Comparison of ENCODE assay signal across 12 mouse cellular contexts in the genomic region with DNA sequence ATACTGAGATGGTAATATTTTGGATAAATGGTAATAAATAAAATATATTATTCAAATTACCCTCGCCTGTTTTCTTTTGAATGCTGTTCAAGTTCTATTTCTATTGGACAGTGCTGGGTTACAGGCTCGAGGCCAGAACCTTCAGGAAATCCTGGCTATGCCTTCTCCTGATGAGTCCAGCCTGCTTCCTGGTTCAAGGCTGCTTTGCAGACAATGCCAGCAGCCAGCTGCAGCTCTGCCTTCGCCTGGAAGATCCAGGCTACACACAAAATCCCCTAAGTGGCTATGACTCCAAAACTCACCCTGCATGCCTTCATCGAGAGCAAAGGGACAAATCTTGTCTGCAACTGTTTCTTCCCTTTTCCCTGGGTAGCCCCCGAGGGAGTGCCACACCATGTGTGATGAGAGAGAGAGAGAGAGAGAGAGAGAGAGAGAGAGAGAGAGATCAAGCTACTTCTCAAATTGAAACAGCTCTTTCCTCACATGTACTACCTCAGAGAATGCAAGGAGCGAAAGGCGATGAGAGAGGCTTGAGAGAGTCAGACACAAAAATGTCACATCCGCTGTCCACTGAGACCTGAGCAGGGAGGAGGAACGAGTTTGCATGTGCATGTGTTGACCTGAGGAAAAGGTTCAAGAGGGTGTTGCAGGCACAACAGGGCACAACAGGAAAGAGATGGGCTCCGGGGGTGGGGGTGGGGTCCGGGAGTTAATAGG.
A peak's percentile ranks its signal among the peaks of the same experiment; 100 is the strongest.
DNase-seq lines count a peak whose midpoint lies in the region; ATAC-seq lines count a peak whose summit lies in the region.
"Had no signal": no experiment of that assay in that cellular context is flagged by ENCODE, and none has a peak within 500 bp of the region (broad histone marks: within the 10 kb centered on the region; RNA-seq: fewer than 3 reads in every experiment).

No protein-coding gene starts in this region.

- WGBS in kidney, embryonic 15.5 days = 61% methylated on average over 10 of the region's 11 CpGs

- H3K27ac ChIP-seq in kidney, embryonic 15.5 days = peak overlapping the region; percentile 13; the same call in 1 of the 2 replicates
- H3K27ac ChIP-seq: layer of hippocampus, adult 2 months; liver, embryonic 14.5 days; neural tube, embryonic 13.5 days had no signal

- 0 out of 2 replicates have a peak, but pooled peaks cover 4% of the 10 kb centered on the region for H3K4me1 ChIP-seq in kidney, embryonic 15.5 days

- DNase-seq in adrenal gland, adult (ENCODE audit: inconsistent age in 2 of 2, low spot score in 1 of 2) = peak; percentile 34 to 70
- DNase-seq in adrenal gland, adult 18-20 months (ENCODE audit: low spot score in 2 of 2) = no peak
- DNase-seq in 3T3-L1 (ENCODE audit: low read depth, low spot score) = peak; percentile 42
- no peak for DNase-seq in right cerebral cortex, postnatal 14 days
- no peak for DNase-seq in spleen, postnatal 36 days (ENCODE audit: low spot score in 2 of 2)
- DNase-seq: thymus, postnatal 36 days had no signal

- peaks cover 32% of the 10 kb centered on the region; the same call in 1 of the 2 replicates for H3K27me3 ChIP-seq in kidney, embryonic 15.5 days

- H3K4me2 ChIP-seq in kidney, embryonic 15.5 days = no peak overlapping the region
- H3K4me2 ChIP-seq: neural tube, embryonic 13.5 days had no signal

- peak; percentile 37 for ATAC-seq in granulocyte monocyte progenitor cell, adult 5-6 weeks (replicated peaks; ENCODE audit: poor library complexity, severe bottlenecking)
- no peak for ATAC-seq in kidney, embryonic 15.5 days (replicated peaks; ENCODE audit: low FRiP score)
- ATAC-seq in megakaryocyte-erythroid progenitor cell, adult 5-6 weeks (replicated peaks; ENCODE audit: low FRiP score, low TSS enrichment, poor library complexity, severe bottlenecking) = no peak

- no peaks in the 10 kb centered on the region for H3K9me3 ChIP-seq in kidney, embryonic 15.5 days (replicated peaks)
- H3K9me3 ChIP-seq: neural tube, embryonic 13.5 days had no signal

- no peaks in the 10 kb centered on the region for H3K36me3 ChIP-seq in kidney, embryonic 15.5 days
- H3K36me3 ChIP-seq: neural tube, embryonic 13.5 days had no signal

- no peak overlapping the region for H3K9ac ChIP-seq in kidney, embryonic 15.5 days
- H3K9ac ChIP-seq: liver, embryonic 14.5 days; neural tube, embryonic 13.5 days had no signal

- no peak overlapping the region for H3K4me3 ChIP-seq in kidney, embryonic 15.5 days (replicated peaks)
- H3K4me3 ChIP-seq: layer of hippocampus, adult 2 months; neural tube, embryonic 13.5 days had no signal

Comparison
In these comparisons a context has a peak if more than half of its experiments do, and no peak if none do; other contexts are left out.
1. DNase-seq: peak in adrenal gland, adult (2 of 2) and 3T3-L1 (single experiment); none in adrenal gland, adult 18-20 months (0 of 2), right cerebral cortex, postnatal 14 days (single experiment) and spleen, postnatal 36 days (0 of 2).